Mouse (Mus musculus) gastrocnemius, adult 18-20 months (tissue): ENCODE results near the gene Cdc42ep2. TPM values are rescaled to one million over a fixed set of nuclear protein-coding genes. Genes with fewer than 3 reads are reported as not detected.
A peak's percentile ranks its signal among the peaks of the same experiment; 100 is the strongest.

ENCODE experiments used
- DNase-seq: peaks from one replicate; pipeline ENCODE4 v3.0.0; 2021; ENCODE audit warnings: low spot score
- long read RNA-seq, 2 experiments: library from polyadenylated mRNA; stranded (forward); transcript quantifications; one replicate each; pipeline ENCODE4 v2.0.0; 2021
- total RNA-seq, 2 experiments: library from RNA; stranded (reverse); gene quantifications; 2 replicates each; pipeline ENCODE4 v1.2.3; 2021

Gene Cdc42ep2
- 10 to 100 TPM in 1 of 2 experiments, 1 to 10 TPM in 1; 8.9 to 11.2 TPM for total RNA-seq
- long read RNA-seq, experiment 1, transcript Cdc42ep2-201 (2 exons, 3,411 nt) = major isoform, 14 of 15 reads
- long read RNA-seq, experiment 1, partial matches to known transcripts = 0 of 15 reads
- long read RNA-seq, experiment 1, other reads (novel, unspliced or antisense) = 1 of 15 reads
- long read RNA-seq, experiment 2, transcript Cdc42ep2-201 (2 exons, 3,411 nt) = major isoform, 17 of 19 reads
- long read RNA-seq, experiment 2, partial matches to known transcripts = 0 of 19 reads
- long read RNA-seq, experiment 2, other reads (novel, unspliced or antisense) = 2 of 19 reads

DNA sequence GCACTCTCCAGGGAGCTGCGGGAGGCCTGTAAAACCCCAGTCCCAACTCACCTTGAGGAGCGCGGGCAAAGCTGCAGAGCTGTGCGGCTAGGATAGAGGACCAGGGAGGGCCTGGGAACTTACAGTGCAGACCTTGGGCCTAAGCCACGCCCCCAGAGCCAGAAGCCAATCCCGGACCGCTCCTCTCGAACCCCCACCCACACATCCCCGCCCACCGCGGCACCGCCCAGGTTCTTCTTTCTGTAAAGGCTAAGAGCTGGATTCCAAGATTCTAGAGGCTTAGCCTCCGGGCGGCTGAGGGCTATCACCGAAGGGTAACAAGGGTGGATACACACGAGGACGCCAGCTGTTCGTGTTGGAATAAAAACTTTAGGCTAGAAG lies at the start of gene Cdc42ep2:
Cdc42ep2 (minus strand) TSS at position 104 of the 381 bp plus-strand sequence.
- DNase-seq = peak; percentile 97

DNA sequence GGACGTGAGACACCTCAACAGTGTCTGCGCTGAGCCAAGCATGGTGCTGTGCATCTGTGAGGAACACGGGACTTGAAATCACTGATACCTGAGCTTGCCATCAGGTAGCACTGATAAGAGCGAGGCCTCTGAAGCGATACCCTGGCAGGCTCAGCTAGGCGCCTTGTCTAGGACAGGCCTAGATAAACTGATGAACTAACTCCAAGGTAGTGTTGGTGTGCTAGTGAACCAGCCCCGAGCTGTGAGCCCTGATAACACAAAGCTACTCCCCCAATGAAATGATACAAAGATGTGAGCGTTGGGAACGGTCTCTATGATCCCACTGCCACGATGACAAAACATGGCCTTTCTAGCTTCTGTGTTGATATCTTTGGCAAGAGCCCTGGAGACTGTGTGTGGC lies 43.0 kb upstream of the Cdc42ep2 start:
- DNase-seq = no peak

DNA sequence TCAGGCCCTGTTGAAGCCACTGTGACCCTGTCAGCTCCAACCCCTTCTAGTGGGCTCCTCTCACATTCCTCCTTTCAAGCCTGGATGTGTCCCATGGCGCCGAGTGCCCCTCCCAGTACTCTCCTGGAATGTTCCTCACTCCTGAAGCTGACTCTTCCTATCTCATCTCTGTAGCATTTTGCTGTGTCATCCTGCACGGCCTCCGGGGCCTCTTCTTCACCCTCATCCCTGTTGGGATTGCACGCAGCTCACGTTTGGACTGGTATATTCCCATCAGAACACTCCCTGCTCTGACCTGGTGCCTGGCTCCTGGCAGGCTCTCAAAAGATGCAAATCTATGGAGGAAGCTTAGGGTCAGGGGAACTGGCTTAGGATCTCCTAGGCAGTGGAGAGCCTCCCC lies 42.2 kb upstream of the Cdc42ep2 start:
- DNase-seq = no peak

DNA sequence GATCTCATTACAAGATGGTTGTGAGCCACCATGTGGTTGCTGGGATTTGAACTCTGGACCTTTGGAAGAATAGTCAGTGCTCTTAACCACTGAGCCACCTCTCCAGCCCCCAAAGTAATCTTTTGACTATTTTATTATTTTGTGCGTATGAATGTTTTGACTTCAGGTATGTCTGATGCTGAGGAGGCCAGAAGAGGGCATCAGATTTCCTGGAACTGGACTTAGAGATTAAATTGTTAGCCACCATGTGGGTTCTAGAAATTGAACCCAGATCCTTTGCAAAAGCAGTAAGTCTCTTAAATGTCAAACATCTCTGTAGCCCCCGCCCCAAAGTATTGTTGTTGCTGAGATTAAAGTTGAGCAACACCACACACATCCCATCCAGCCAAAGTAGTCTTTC lies 41.3 kb upstream of the Cdc42ep2 start:
- DNase-seq = no peak

DNA sequence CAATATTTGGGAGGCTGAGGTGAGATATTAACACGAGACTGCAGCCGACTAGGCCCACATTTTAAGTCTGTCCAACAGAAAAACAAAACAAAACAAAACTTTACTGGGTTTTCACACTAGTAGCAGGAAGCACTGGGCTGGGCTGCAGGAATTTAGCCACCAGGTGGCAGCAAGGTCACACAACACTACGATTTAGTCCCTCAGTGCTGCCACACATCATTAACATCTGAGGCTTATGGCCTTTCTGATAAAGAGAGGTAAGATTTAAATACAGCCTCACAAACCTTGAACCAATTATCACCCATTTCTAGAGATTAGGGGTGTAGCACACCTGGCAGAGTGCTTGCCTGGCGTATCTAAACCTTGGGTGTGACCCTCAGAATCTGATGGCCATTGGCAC lies 40.7 kb upstream of the Cdc42ep2 start:
- DNase-seq = peak; percentile 78

DNA sequence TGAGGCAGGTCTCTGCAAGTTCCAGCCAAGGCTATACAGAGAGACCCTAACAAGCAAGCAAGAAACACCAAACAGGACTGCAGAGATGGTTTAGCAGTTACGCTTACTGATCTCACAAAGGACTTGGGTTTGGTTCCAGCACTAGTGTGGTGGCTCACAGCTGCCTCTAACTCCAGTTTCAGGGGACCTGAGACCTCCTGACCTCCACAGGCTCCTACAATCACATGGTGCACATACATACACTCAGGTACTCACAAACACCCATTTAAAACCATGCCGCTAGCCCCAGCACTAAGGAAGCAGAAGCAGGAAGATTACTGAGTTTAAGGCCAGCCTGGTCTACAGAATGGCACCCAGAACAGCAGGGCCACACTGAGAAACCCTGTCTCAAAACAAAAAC lies 40.2 kb upstream of the Cdc42ep2 start:
- no peak for DNase-seq

DNA sequence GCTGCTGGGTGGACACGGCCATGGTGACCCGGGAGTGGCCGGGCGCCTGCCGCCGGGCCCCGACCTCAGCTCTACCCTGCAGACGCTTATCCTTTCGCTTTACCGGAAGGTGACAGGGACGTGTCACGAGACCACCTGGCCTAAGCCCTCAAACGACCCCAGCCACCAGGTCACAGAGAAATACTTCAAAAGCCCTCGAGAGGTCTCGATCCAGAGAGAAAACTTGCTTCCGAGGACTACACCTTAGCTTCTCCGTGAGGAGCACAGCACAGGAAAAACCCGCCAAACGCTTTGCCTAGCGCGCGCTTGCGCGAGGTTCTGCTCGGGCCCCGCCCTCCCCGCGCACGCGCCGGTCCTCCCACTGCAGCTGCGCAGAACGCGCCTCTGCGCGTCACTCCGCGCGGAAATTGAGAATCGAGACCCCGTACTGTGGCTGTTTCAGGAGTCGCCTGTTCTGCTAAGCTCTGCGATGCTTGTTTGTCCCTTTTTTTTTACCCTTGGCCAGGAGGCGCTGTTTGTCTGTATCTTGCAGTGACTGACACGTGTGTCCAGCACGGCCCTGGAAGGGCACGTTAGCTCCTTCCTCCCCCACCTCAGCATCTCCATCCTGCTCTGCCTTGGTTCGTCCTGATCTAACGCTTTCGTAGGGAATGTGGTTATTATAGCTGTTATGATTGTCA lies 39.4 kb upstream of the Cdc42ep2 start, which contains the start of gene Pola2:
Pola2 (minus strand) TSS at position 320 of the 680 bp plus-strand sequence.
- peak; percentile 86 for DNase-seq

DNA sequence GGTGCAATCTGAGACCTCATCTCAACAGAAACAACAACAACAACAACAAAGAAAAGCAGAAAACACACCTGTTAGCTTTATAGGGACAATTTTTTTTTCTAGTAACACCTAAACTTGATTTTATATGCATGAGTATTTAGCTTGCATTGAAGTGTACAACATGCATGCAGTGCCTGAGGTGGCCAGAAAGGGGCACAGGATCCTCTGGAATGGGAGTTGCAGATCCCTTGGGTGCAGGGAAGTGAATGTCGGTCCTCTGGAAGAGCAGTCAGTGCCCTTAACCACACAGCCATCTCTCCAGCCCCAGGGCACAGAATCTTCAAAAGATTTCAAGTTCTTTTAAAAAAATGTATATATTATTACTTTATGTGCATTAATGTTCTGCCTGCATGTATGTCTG lies 38.0 kb upstream of the Cdc42ep2 start:
- no peak for DNase-seq

DNA sequence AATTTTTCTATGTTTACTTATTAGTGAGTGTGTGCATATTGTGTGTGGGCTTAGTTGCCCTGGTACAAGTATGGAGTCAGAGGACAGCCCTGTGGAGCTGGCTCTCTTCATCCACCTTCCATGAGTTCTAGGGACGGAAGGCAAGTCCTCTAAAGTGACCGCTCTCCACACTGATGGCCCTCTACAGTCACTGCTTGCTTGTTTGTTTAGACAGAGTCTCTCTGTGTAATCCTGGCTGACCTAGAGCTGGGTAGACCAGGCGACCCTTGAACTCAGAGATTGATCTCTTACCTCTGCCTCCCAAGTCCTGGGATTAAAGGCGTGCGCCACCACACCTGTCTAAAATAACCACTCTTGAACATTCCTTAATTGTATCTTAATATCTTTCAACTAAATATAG lies 32.8 kb upstream of the Cdc42ep2 start:
- no peak for DNase-seq

DNA sequence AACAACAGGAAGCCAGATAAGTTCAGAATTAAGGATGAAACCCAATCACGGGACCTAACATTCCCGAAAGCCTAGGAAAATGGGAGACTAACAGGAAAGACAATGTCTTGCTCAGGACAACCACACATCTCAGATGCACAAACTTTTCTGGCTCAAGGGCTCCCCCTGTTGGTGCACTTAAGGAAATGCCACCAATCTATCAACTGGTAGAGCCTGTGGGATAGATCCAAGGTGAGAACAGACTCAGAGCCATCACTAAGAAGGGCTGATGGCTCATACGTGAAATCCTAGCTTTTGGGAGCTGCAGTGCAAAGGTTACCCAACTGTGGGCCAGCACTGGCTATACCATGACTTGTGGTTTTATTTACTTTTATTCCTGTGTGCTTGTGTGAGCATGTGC lies 32.1 kb upstream of the Cdc42ep2 start:
- peak; percentile 90 for DNase-seq

DNA sequence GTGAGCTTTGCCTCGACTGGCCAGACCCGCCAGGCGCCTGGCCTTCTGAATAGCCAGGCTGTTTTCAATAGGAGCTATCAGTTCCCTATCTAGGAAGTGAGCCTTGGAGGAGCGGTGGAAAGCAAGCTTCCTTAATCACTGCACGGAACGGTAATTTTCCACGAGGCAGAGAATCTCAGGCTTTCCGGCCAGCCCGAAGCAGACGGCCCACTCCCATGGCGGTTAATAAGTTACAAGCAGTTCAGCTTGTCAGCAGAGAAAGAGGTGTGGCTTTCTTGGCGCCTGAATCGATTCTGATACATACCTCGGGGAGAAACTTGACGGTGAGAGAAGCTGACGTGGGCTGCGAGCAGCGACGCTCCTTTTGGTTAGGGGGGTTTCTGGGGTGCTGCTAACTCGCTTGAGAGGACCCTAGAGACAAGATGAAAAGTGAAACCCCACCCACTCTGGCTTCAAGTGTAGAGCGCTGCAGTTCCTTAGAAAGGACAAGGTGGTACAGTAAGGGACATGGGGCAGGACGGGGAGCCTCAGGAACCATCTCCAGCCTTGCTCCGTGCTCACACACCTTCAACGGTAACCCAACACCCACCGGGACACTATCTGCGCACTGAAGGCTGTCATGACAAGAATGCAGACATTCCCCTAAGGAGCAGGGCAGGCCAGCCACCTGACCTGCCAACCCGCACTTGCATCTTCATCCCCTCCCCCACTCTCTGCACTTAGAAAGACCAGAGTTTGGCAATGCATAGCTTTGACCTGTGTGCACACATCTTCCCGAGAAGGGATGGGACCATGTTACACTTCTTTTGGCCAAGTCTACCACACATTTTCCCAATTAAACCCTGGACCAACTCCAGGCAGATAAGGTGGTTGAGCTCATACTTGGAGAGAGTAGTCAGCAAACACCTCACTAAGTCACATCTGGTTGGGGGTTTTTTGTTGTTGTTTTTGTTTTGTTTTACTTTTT lies 31.4 kb upstream of the Cdc42ep2 start:
- no peak for DNase-seq

DNA sequence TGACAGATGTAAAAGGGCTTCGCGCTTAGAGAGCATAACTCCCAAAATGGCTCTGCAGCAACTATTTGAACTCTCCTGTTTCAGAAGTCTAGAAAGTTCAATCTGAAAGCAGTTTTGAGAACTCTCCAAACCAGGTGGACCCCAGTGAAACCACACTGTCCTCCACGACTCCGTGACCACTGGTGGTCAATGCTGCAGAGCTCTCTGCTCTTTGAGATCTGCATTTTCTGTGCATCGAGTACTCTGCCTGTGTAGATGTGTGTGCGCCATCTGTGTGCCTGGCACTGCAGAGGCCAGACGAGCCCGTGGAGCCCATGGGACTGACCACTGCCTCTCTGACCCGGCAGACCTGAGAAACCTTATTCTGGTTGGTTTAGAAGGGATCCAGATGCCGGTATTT lies 30.3 kb upstream of the Cdc42ep2 start:
- DNase-seq = no peak

DNA sequence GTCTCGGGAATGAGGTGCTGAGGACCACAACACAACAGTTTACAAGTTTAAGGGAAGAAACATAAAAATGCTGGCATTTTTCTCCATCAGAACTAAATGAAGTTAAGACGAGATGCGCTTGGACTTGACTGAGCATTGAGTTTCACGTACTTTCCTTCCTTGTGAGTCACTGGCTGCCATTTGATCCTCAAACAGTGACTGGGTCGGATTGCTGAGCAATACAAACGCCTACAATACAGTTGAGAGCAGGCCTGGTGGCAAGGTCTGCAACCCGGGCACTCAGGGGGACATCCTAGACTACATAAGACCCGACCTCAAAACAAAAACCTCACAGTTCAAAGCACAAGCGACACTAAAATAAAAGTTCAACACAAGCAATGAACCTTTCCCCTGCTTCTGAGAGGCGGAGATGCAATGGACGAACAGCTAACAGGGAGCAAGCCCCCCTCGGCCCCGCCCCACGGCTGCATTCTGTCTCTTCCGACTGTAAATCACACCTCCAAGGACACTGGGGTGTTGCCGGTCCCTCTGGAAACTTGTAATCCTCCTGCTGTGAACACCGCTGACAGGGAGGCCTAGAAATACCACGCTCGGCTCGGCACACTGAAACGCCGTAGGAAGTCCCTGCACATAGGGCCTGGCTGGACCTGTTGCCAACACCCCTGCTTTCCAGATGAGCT lies 29.6 kb upstream of the Cdc42ep2 start:
- DNase-seq = no peak

DNA sequence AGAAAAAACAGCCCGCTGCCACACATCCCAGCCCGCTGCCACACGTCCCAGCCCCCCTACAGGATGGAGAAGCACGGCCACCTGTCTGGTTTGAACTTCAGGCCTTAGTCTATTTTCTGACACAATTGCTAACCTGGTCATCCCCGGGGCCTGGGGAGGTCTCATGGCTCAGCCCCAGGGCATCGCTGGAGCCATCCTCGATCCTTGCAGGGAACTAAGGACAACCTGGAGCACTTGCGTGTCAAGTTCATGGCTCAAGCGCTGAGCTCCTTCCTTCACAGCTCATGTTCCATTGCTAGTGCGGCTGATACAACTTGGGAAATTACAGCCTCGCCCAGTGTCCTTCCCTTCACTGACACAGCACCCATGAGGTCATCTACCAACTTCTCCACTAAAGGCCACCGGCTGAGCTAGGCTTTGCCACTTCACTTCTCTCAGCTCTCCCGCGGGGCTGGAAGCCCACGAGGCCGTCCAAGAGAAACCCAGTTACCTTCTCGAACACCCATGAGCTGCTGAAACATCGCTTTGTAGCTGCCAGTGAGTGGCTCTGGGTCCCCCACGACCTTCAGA lies 28.7 kb upstream of the Cdc42ep2 start:
- DNase-seq = no peak

DNA sequence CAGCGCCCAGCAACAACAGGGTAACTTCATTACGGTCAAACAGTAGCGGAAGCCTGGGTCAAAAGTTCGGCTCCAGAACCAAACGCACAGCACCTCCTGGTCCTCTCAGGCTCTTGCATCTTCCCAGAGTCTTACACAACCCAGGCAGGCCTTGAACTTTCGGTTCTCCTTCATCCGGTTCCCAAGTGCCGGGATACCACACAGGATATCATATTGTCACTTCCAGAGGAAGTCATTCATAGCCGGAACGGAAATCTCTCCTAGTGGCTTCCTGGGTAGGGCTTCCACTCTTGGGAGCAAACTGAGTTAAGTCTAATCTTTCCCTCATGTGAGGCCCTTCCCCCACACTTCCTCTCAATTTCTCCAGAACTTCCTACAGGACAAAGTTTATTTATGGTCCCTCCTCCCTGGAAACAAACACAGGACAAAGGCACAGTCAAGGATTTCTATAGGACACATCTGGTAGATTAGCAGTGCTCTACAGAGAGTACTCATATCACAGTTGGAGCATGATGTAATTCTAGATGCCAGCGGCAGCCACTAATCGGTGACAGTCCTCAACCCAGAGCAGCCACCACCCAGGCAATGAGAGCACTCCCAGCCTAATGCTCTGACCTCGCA lies 27.6 kb upstream of the Cdc42ep2 start:
- DNase-seq = peak; percentile 52

DNA sequence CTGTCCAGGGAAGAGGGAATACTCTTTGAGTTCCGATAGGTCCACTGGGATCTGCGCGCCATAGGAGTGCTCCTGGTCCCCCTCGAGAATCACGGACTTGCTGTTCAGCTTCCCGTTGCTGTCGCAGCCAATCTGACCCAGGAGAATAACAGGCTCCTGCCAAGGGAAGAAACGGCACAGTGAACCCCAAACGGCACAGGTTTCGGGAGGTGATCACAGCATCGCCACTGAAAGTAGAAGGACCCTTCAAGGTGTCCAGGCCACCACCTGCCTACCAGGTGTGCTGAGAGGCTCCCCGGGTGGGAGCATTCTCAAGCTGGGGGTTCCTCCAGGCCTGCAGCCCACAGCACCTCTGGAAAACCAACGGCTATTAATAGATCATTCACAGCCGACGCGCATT lies 27.0 kb upstream of the Cdc42ep2 start:
- no peak for DNase-seq

DNA sequence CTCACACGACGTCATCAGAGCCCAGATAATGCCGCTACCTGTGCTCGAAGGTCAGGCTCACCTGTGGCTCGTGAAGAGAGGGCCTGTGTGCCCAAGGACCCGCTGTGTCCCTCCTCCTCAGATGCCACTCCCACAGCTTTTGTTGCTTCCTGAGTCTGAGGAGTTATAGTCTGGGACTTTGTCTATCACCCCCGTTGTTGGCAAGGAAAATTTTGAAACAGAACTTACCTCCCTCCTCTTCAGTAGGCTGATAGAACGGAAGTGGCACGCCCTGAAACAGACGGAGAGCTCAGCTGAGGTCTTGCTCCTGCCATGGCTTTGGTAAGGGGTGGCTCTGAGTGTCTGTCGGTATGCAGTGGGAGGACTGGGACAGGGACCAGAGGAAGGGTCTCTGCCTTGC lies 25.6 kb upstream of the Cdc42ep2 start:
- DNase-seq = no peak

DNA sequence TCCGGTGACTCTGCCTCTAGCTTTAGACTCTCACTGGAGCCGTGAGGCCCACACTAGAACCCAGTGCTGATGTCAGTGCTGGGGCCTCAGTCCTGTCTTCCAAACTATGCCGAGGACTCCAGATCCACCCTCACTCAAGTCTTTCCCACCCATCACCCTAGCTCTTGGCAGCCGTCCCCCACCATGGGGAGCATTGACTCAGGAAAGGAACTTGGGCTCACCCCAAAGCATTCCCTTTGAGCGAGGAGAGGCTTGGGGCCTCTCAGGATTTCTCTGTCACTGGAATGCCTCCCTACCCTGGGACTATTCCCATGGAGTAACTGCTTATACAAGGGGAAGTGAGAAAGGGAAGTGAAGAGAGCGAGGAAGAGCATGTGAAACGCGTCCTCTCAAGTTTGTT lies 21.3 kb upstream of the Cdc42ep2 start:
- DNase-seq = peak; percentile 69

DNA sequence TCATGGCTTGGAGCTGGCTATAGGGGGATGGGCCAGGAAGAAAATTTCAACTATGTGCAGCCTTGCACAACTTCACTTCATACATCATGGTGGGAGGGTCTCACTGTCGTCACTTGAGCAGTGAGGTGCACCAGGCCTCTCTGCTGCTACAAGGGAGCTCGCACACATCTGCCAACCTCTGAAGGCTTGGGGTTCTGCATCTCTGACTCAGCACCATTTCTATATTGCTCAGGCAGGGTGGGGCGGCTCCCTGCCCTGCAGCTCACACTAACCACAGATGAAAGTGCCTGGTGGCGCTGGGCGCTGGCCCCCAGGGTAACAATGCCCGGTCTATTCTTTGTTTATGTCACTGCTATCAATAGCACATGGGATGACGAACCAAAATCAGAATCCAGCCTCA lies 20.4 kb upstream of the Cdc42ep2 start:
- no peak for DNase-seq

DNA sequence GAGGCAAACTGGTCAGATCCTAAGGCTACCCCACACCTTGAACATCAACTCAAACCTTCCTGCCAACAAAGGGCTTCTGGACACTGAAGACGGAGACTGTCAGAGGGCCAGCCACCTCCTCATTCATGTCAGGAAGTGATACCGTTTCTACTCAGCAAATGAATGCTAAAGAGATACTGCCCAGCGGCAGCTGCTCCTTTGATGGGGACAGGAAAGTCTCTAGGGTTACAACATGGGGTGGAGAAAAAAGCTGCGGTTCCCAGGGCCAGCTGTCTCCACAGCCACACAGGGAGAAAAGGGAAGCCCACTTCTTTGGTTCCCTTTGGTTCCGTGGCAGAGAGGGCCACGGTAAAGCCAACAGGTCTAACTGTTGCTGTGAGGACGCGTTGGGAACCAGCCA lies 19.5 kb upstream of the Cdc42ep2 start:
- no peak for DNase-seq

DNA sequence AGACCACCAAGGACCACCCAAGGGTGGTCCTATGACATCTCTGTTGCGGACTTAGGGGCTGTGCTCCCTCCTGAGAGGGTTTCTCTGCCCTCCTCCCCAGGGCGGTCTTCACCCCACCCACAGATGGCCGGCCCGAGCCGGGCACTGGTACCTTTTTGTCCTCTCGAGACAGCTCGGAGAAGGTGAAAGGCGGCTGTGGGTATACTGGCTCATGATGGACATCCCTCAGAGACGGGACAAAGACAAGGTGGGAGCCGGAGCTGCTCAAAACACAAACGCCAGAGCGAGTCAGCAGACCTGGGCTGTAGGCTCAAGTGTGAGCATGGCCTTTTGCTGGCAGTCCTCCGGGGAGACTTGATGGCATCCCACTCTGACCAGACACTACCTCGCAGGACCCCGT lies 18.8 kb upstream of the Cdc42ep2 start:
- DNase-seq = no peak
